Mouse (Mus musculus) bone marrow, adult 2 months (tissue): ENCODE results near the gene 2210016L21Rik. TPM values are rescaled to one million over a fixed set of nuclear protein-coding genes. Genes with fewer than 3 reads are reported as not detected.
"Not testable (repeated sequence)": the region's sequence is repeated elsewhere in the genome, so short reads cannot be mapped to it uniquely, and the experiment has no call there.

Experiments used
- H3K27ac ChIP-seq: fragments of 200-500 bp; 2 replicates; pipeline ENCODE4 v1.5.1; 2012; ENCODE audit warnings: low read depth, mild to moderate bottlenecking, control low read depth, inconsistent platforms, low read length; ENCODE audit not compliant: control insufficient read depth, poor library complexity, insufficient read depth
- H3K4me1 ChIP-seq: fragments of 200-500 bp; 2 replicates; pipeline ENCODE4 v1.6.1; 2011; ENCODE audit warnings: low read length; ENCODE audit not compliant: control insufficient read depth, insufficient read depth
- H3K4me3 ChIP-seq: fragments of 200-500 bp; replicated peaks from 2 replicates; pipeline ENCODE3; 2011; ENCODE audit warnings: mild to moderate bottlenecking, low read depth, low read length, control low read depth; ENCODE audit not compliant: control insufficient read depth
- CTCF ChIP-seq: fragments of 200-500 bp; IDR thresholded peaks from 2 replicates; pipeline ENCODE4 v1.5.1; 2011; ENCODE audit warnings: low read length, control low read depth; ENCODE audit not compliant: control insufficient read depth, insufficient read depth
- POLR2A ChIP-seq: fragments of 200-500 bp; IDR thresholded peaks from 2 replicates; pipeline ENCODE4 v1.6.1; 2011; ENCODE audit warnings: low read depth, mild to moderate bottlenecking, control low read depth, low read length, borderline replicate concordance; ENCODE audit not compliant: control insufficient read depth
- WGBS: fragments of 180-500 bp; shearing (Covaris S2); methylation state at CpG from one replicate; pipeline ENCODE4 v1.1.7; 2018; 5-methylcytosine and 5-hydroxymethylcytosine counted together
- polyA plus RNA-seq: library from polyadenylated mRNA; stranded (reverse); fragments of >200 nt; gene quantifications from 2 replicates; pipeline ENCODE4 v1.2.4, GENCODE M21; 2011; ENCODE audit warnings: low replicate concordance; ENCODE audit not compliant: missing spikeins, insufficient read depth, insufficient read length

Gene 2210016L21Rik
- polyA plus RNA-seq, 1 experiment, result 15.9 TPM

GRCm38 (mm10) chr5:114915854-114916253 is 26.1 kb upstream of the 2210016L21Rik start:
- Histone ChIP-seq H3K4me3 (peak overlapping the region; percentile 6), H3K27ac (peak overlapping the region; percentile 10; the same call in 1 of the 2 replicates), H3K4me1 (peaks cover 5% of the 10 kb centered on the region)
- 41% methylated on average over 5 of the region's 5 CpGs for WGBS
- TF ChIP-seq POLR2A (no peak), CTCF (no peak)

GRCm38 (mm10) chr5:114916777-114917176 is 25.2 kb upstream of the 2210016L21Rik start:
- Histone ChIP-seq H3K4me1 (peaks cover 6% of the 10 kb centered on the region), H3K27ac (peak overlapping the region; percentile 73), H3K4me3 (no peak overlapping the region)
- TF ChIP-seq CTCF (no peak), POLR2A (no peak)
- 29% methylated on average over 4 of the region's 4 CpGs for WGBS

- not testable (repeated sequence) for H3K4me1 ChIP-seq, H3K27ac ChIP-seq, H3K4me3 ChIP-seq
- 84% methylated on average over 5 of the region's 5 CpGs for WGBS
Observed at GRCm38 (mm10) chr5:114917357-114917756, 24.6 kb upstream of the 2210016L21Rik start.

- Histone ChIP-seq H3K4me3 (peak overlapping the region; percentile 54), H3K4me1 (peaks cover 1% of the 10 kb centered on the region; the same call in 1 of the 2 replicates), H3K27ac (peak overlapping the region; percentile 74)
- TF ChIP-seq POLR2A (0 out of 2 replicates have a peak, but pooled peaks have one; percentile 18), CTCF (peak; percentile 53; the same call in 1 of the 2 replicates)
- WGBS, result 9% methylated on average over 19 of the region's 19 CpGs
Observed at GRCm38 (mm10) chr5:114921551-114922365, 20.2 kb upstream of the 2210016L21Rik start.

GRCm38 (mm10) chr5:114922366-114922731 is 19.6 kb upstream of the 2210016L21Rik start:
- H3K4me1 ChIP-seq, result peaks cover 1% of the 10 kb centered on the region; the same call in 1 of the 2 replicates
- H3K27ac ChIP-seq, result peak overlapping the region; percentile 74; the same call in 1 of the 2 replicates
- peak overlapping the region; percentile 43 for H3K4me3 ChIP-seq
- TF ChIP-seq POLR2A (no peak), CTCF (no peak)
- 20% methylated on average over 10 of the region's 10 CpGs for WGBS

- TF ChIP-seq CTCF, result no peak
- TF ChIP-seq POLR2A, result peak; percentile 35; the same call in 1 of the 2 replicates
- 4% methylated on average over 15 of the region's 15 CpGs for WGBS
- H3K4me1 ChIP-seq, result peaks cover 1% of the 10 kb centered on the region; the same call in 1 of the 2 replicates
- peak within 1 kb of the TSS; percentile 74 for H3K27ac ChIP-seq
- peak within 1 kb of the TSS; percentile 75 for H3K4me3 ChIP-seq
Observed at GRCm38 (mm10) chr5:114922998-114923473, 18.9 kb upstream of the 2210016L21Rik start, which contains the start of gene Oasl1. TSS of gene Oasl1 (plus strand) at chr5:114923240.

GRCm38 (mm10) chr5:114926153-114926684 is 15.7 kb upstream of the 2210016L21Rik start:
- Histone ChIP-seq H3K4me3 (no peak overlapping the region), H3K4me1 (peaks cover 1% of the 10 kb centered on the region; the same call in 1 of the 2 replicates), H3K27ac (no peak overlapping the region)
- TF ChIP-seq POLR2A, result no peak
- no peak for TF ChIP-seq CTCF
- WGBS, result 82% methylated on average over 1 of the region's 1 CpGs

- Histone ChIP-seq H3K4me1 (peaks cover under 1% of the 10 kb centered on the region; the same call in 1 of the 2 replicates), H3K4me3 (no peak overlapping the region), H3K27ac (no peak overlapping the region)
- 77% methylated on average over 9 of the region's 9 CpGs for WGBS
- TF ChIP-seq CTCF (no peak), POLR2A (no peak)
Observed at GRCm38 (mm10) chr5:114926753-114927152, 15.2 kb upstream of the 2210016L21Rik start.

- Histone ChIP-seq H3K27ac (no peak overlapping the region), H3K4me1 (no peaks in the 10 kb centered on the region; the same call in 1 of the 2 replicates), H3K4me3 (no peak overlapping the region)
- TF ChIP-seq CTCF (no peak), POLR2A (no peak)
- WGBS, result 63% methylated on average over 5 of the region's 5 CpGs
Observed at GRCm38 (mm10) chr5:114931626-114932025, 10.3 kb upstream of the 2210016L21Rik start.
